Mouse (Mus musculus) forebrain, embryonic 13.5 days (tissue): ENCODE results near the gene Med11. TPM values are rescaled to one million over a fixed set of nuclear protein-coding genes. Genes with fewer than 3 reads are reported as not detected.
"Not testable (repeated sequence)": the region's sequence is repeated elsewhere in the genome, so short reads cannot be mapped to it uniquely, and the experiment has no call there.

Experiments
- ATAC-seq: fragments of 200-750 bp; cut with Nextera tagmentation; 2 replicates; pipeline ENCODE4 v1.8.0; 2017
- H3K27ac ChIP-seq: fragments of 300-500 bp; sonication (generic); 2 replicates; pipeline ENCODE4 v1.5.1; 2015; ENCODE audit warnings: inconsistent platforms, mild to moderate bottlenecking, moderate library complexity
- H3K27me3 ChIP-seq: fragments of 300-500 bp; sonication (generic); 2 replicates; pipeline ENCODE4 v1.6.1; 2015; ENCODE audit warnings: mild to moderate bottlenecking, inconsistent platforms
- H3K36me3 ChIP-seq: fragments of 300-500 bp; sonication (generic); 2 replicates; pipeline ENCODE4 v1.6.1; 2015; ENCODE audit warnings: mild to moderate bottlenecking, inconsistent platforms; ENCODE audit not compliant: poor library complexity, severe bottlenecking
- H3K4me1 ChIP-seq: fragments of 300-500 bp; sonication (generic); 2 replicates; pipeline ENCODE4 v1.6.1; 2015; ENCODE audit warnings: inconsistent platforms
- H3K4me2 ChIP-seq: fragments of 300-500 bp; sonication (generic); 2 replicates; pipeline ENCODE4 v1.6.1; 2015; ENCODE audit warnings: inconsistent platforms, mild to moderate bottlenecking, moderate library complexity
- H3K4me3 ChIP-seq: fragments of 300-500 bp; sonication (generic); 2 replicates; pipeline ENCODE4 v1.5.1; 2015; ENCODE audit warnings: mild to moderate bottlenecking, inconsistent platforms
- H3K9ac ChIP-seq: fragments of 300-500 bp; sonication (generic); 2 replicates; pipeline ENCODE4 v1.6.1; 2015; ENCODE audit warnings: mild to moderate bottlenecking, inconsistent platforms
- H3K9me3 ChIP-seq: fragments of 300-500 bp; sonication (generic); replicated peaks from 2 replicates; pipeline ENCODE4 v1.6.1; 2016; ENCODE audit warnings: inconsistent platforms
- WGBS: fragments of 180-500 bp; shearing (Covaris S2); methylation state at CpG from one replicate; pipeline ENCODE4 v1.1.7; 2015; 5-methylcytosine and 5-hydroxymethylcytosine counted together
- polyA plus RNA-seq: library from polyadenylated mRNA; unstranded; fragments of >200 nt; fragmentation: Nextera tagmentation; extraction: Ambion mirVana; gene quantifications from 2 replicates; pipeline ENCODE4 v1.2.1, GENCODE M21; 2015

Med11 gene
- polyA plus RNA-seq, 1 experiment from 2014 or later = 36.6 TPM

DNA sequence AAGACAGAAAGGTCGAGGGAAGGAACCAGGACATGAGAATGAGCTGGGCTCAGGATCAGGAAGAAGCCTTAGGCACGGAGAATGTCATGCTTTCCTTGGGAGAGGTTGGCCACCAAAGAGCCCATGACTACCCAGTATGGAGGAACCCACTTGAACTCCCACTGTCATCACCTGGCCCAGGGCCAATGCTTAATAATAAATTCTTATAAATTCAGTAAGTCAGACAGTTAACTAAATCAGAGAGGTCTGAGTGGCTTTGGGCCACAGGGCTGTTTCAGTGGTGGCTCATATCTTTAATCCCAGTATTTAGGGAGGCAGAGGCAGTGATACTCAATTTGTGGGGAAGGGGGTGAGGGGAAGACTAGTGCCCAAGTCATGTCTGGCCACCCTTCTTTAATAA lies 793 bp upstream of the Med11 start:
- no peak for ATAC-seq
- Histone ChIP-seq H3K27me3 (no peaks in the 10 kb centered on the region), H3K9ac (no peak overlapping the region), H3K4me1 (peaks cover 21% of the 10 kb centered on the region), H3K9me3 (no peaks in the 10 kb centered on the region), H3K4me2 (0 out of 2 replicates have a peak overlapping the region, but pooled peaks have one; percentile 71), H3K36me3 (peaks cover 11% of the 10 kb centered on the region), H3K4me3 (no peak overlapping the region), H3K27ac (no peak overlapping the region)
- 81% methylated on average over 2 of the region's 2 CpGs for WGBS

DNA sequence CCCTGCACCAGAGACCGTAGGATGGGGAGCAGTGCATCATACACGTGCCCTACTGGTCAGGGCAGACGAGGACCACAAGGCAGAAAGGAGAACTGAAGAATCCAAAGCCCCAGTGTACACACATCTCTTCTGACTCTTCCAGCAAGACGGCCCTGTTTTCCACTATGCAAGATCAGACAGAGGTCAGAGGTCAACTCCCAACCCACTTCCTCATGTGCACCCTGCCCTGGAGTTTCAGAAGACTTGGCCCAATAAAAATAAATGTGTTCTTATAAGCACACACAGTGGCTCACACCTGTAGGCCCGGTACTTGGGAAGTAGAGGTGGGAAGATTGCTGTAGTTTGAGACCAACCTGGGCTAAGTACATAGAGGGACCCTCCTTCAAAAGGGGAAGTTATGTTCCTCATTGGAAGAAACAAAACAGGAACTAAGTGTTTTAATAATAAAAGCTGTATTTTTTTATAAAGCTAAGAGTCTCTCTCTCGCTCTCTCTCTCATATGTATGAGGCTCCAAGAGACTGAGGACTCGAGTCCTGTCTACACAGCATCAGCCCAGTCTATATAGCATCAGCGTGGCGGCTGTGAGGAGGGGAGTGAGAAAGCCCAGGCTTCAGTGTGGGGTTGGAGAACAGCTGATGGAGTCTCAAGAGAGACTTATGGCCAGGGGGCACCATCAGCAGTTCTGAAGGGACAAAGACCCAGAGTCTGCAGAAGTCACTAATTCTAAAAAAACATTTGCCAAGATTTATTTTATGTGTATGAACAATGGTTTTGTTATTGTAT lies 1.7 kb downstream of the Med11 start:
- Histone ChIP-seq H3K36me3 (peaks cover 11% of the 10 kb centered on the region), H3K27me3 (peaks cover 5% of the 10 kb centered on the region), H3K27ac (no peak overlapping the region), H3K4me3 (no peak overlapping the region), H3K9ac (no peak overlapping the region), H3K4me2 (peak overlapping the region; percentile 71), H3K4me1 (peaks cover 21% of the 10 kb centered on the region), H3K9me3 (no peaks in the 10 kb centered on the region)
- 92% methylated on average over 9 of the region's 9 CpGs for WGBS
- ATAC-seq = no peak

DNA sequence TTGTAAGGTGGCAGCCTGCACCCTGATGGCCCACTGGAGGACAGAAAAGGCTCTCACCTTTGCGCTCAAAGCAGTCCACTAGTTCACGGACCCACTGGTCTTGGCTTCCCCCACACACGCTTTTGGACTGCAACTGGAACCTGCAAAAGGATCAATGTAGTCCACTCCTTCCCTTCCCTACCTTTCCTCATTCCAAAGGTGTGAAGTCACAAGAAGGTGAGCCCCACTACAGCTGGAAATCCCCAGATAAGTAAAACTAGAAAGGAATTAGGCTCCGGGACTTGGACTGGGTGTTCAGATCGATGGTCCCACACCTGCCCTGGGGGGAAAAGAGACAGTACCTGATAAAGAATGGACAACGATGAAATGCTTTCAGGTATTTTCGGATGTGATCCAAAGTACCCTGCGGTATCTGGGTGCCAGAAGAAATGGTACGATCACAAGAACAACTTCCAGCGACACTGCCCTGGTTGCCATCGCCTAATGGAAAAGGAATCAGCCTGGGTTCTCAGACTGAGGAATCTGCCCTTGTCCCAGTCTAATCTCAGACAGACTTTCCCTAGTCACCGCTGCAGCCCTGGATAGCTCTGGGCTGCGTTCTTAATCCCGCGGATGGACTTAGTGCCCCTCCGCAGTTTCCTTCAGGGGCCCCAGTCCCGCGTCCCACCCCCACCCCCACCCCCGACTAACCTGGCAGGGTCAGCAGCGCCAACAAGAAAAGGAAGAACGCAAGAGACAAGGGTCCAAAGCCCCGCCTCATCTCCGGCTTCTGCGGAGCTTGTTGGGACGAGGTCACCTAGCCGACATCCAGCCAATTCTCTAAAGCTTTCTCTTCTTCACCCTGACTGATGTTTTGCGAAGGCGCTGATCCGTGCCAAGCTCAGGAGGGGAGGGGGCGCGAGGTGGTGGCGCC lies 7.2 kb downstream of the Med11 start, which contains the start of gene Zmynd15:
TSS of gene Zmynd15 (plus strand) at position 746 of the 913 bp plus-strand sequence.
- H3K27me3 ChIP-seq = peaks cover 50% of the 10 kb centered on the region
- H3K4me1 ChIP-seq = peaks cover 10% of the 10 kb centered on the region
- H3K27ac ChIP-seq = no peak within 1 kb of the TSS
- peak within 1 kb of the TSS; percentile 41 for H3K4me3 ChIP-seq
- peak within 1 kb of the TSS; percentile 74 for H3K4me2 ChIP-seq
- WGBS = 20% methylated on average over 32 of the region's 32 CpGs
- H3K9me3 ChIP-seq = no peaks in the 10 kb centered on the region
- H3K36me3 ChIP-seq = peaks cover 6% of the 10 kb centered on the region
- no peak for ATAC-seq
- peak within 1 kb of the TSS; percentile 68 for H3K9ac ChIP-seq

DNA sequence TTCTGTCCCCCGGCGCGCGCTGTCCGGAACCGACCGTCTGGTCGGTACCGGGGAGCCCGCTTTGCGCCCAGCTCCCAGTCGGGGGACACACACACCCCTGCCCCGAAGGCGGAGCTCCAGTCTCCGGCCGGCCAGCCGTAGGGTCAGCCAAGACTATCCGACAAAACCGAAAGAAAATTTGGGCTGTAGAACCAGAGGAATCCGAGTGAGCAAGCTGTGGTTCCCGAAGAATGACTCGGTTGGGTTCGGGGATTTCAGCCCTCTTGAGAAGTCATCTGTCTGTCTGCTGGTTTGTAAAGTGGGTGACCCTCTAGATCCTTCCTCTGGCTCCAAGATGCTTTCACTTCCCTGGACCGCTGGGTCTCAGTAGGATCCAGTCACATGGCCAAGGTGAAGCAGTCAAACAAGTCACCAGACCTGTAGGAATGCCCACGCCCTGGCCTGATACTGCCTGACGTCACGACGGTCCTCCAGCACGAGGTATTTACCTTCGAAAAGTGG lies 7.9 kb downstream of the Med11 start, which contains the start of gene Cxcl16:
TSS of gene Cxcl16 (minus strand) at position 384 of the 501 bp plus-strand sequence.
- peaks cover 10% of the 10 kb centered on the region for H3K4me1 ChIP-seq
- WGBS = 5% methylated on average over 30 of the region's 30 CpGs
- H3K27me3 ChIP-seq = peaks cover 57% of the 10 kb centered on the region
- no peaks in the 10 kb centered on the region for H3K9me3 ChIP-seq
- peak within 1 kb of the TSS; percentile 74 for H3K4me2 ChIP-seq
- H3K4me3 ChIP-seq = peak within 1 kb of the TSS; percentile 41
- no peak for ATAC-seq
- H3K9ac ChIP-seq = peak within 1 kb of the TSS; percentile 68
- peaks cover 5% of the 10 kb centered on the region; the same call in 1 of the 2 replicates for H3K36me3 ChIP-seq
- H3K27ac ChIP-seq = no peak within 1 kb of the TSS

DNA sequence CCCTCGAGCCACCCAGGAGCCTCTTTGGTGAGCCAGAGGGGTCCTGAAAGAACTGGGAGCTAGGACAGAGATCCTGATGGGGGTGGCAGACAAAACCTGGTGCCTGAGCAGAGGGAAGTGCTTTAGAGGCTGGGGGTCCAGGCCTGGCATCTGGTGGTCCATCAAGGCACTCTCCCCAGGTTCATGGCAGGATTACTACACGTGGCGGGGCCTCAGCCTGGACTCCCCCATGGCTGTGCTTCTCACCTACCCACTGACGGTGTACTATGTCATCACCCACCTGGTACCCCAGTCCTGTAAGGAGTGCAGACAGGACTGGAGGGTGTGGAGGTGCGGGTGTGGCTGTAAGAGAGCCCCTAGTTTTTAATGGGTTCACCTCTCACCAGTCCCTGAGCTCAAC lies 12.3 kb downstream of the Med11 start:
- H3K4me2 ChIP-seq = no peak overlapping the region
- WGBS = 91% methylated on average over 5 of the region's 5 CpGs
- peaks cover 62% of the 10 kb centered on the region for H3K27me3 ChIP-seq
- H3K36me3 ChIP-seq = no peaks in the 10 kb centered on the region
- no peak overlapping the region for H3K4me3 ChIP-seq
- ATAC-seq = no peak
- no peak overlapping the region for H3K9ac ChIP-seq
- H3K9me3 ChIP-seq = no peaks in the 10 kb centered on the region
- peaks cover 22% of the 10 kb centered on the region for H3K4me1 ChIP-seq
- H3K27ac ChIP-seq = no peak overlapping the region

DNA sequence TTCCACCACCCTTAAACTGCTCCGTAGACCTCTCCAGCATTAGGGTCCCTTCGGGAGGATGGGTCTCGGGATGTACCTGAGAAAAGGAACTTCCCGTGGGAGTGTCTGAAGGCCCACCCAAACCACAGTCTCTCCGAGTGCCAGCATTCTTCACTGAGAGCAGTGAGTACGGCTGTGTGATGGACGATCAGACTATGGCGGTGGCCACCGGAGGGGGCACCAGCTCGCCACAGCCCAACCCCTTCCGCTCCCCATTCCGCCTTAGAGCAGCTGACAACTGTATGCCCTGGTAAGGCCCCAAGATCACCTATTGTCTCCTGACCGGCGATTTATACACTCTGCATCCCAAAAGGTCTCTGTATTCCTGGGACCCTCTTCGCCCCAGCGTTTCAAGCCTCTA lies 13.5 kb downstream of the Med11 start:
- no peak for ATAC-seq

DNA sequence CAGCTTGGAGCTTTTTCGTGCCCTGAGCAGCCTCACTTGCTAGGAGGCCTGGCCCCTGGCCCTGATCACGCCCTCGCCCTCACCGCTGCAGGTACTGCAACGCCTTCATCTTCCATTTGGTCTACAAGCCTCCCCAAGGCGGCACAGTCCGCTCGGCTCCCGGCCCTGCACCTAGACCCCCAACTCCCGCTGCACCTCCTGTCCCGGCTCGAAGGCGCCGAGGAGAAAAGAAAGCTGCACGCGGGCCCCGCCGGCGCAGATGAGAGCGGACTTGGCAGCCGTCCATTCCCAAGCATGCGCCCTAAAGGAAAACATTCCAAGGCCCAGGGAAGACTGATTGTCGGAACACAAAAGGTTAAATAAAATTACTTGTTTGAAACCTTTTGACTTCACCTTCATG lies 14.1 kb downstream of the Med11 start:
- peak overlapping the region; percentile 56 for H3K4me2 ChIP-seq
- H3K9me3 ChIP-seq = no peaks in the 10 kb centered on the region
- no peak overlapping the region for H3K27ac ChIP-seq
- ATAC-seq = no peak
- peak overlapping the region; percentile 62 for H3K9ac ChIP-seq
- H3K4me1 ChIP-seq = peaks cover 14% of the 10 kb centered on the region
- 5% methylated on average over 23 of the region's 23 CpGs for WGBS
- H3K27me3 ChIP-seq = peaks cover 43% of the 10 kb centered on the region
- peak overlapping the region; percentile 26 for H3K4me3 ChIP-seq
- H3K36me3 ChIP-seq = no peaks in the 10 kb centered on the region

More for the DNA sequence above, 13.5 kb downstream of the Med11 start:
- peak overlapping the region; percentile 45 for H3K9ac ChIP-seq
- H3K36me3 ChIP-seq = no peaks in the 10 kb centered on the region
- H3K9me3 ChIP-seq = no peaks in the 10 kb centered on the region
- H3K27ac ChIP-seq = no peak overlapping the region
- peaks cover 14% of the 10 kb centered on the region for H3K4me1 ChIP-seq
- 21% methylated on average over 16 of the region's 16 CpGs for WGBS
- H3K4me2 ChIP-seq = peak overlapping the region; percentile 56
- peaks cover 49% of the 10 kb centered on the region for H3K27me3 ChIP-seq
- H3K4me3 ChIP-seq = peak overlapping the region; percentile 26

DNA sequence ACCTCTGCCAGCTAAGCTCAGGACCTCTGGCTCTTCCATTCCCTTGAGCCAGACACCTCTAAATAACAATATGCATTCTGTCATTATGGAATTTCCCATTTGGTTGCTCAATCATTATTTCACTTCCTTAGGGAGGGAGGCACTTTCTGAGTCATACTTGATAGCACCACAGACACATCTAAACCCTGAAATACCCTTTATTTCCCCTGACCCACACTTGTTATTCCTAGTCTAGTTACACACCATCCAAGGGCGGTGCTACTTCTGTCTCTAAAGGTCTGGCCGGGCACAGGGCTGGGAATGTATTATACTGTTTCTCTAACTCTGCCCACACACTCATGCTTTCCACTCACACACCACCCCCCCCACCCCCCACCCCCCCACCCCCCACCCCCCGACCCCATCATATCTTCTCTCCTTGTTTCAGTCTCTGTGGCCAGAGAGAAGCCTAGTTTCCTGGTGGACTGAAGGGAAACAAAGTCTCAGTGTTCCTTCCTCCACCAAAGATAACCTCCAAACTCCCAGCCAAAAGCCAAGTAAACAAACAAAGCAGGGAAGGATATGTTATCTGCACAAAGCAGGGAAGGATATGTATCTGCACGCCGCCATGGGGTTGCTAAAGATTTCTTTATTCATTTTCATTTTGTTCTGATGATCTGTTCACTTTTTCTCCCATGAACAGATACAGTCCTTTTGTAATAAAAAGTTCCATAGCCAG lies 16.3 kb downstream of the Med11 start:
- H3K36me3 ChIP-seq = no peaks in the 10 kb centered on the region
- 89% methylated on average over 5 of the region's 5 CpGs for WGBS
- ATAC-seq = no peak
- H3K4me3 ChIP-seq = no peak overlapping the region
- H3K27ac ChIP-seq = no peak overlapping the region
- peaks cover 28% of the 10 kb centered on the region for H3K27me3 ChIP-seq
- no peaks in the 10 kb centered on the region for H3K9me3 ChIP-seq
- no peak overlapping the region for H3K4me2 ChIP-seq
- H3K4me1 ChIP-seq = peaks cover 14% of the 10 kb centered on the region
- no peak overlapping the region for H3K9ac ChIP-seq

DNA sequence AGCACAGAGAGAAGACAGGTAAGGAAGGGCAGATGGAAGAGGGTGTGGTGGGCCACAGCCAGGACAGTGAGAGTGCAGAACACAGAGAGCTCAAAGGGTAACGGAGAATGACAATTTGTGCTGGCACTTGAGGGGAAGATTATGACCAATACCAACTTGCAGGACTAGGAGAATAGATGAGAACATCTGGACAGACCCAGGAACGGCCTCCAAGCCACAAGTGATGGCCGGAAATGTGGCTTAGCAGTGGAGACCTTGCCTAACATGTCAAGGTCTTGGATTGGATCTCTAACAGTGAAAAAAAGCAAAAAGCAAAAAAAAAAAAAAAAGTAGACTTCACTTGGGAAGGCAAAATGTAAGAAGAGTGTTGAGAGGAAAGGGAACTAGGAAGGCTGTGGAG lies 18.0 kb downstream of the Med11 start:
- no peak overlapping the region for H3K4me2 ChIP-seq
- H3K27me3 ChIP-seq = peaks cover 14% of the 10 kb centered on the region
- peaks cover 14% of the 10 kb centered on the region for H3K4me1 ChIP-seq
- 87% methylated on average over 3 of the region's 3 CpGs for WGBS
- ATAC-seq = no peak
- H3K9me3 ChIP-seq = no peaks in the 10 kb centered on the region
- no peak overlapping the region for H3K9ac ChIP-seq
- H3K4me3 ChIP-seq = no peak overlapping the region
- no peaks in the 10 kb centered on the region for H3K36me3 ChIP-seq
- H3K27ac ChIP-seq = no peak overlapping the region

DNA sequence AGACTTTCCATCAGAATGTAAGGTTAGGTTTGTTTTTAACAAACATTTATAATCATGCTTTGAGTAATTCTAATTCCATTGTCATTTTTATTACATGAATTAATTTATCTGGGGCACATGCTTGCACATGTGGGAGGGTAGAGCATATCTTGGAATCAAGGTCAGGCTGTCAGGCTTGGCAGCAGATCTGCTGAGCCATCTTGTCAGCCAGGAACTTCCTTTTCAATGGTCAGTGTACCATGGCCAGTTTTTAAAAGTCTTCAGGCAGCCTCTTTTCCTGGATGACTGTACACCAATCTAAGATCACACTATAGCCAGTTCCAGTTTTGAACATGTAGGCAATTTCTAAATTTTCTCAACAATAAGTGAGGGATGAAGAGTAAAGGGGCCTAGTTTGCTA lies 21.0 kb downstream of the Med11 start:
- Histone ChIP-seq H3K9me3 (no peaks in the 10 kb centered on the region), H3K36me3 (no peaks in the 10 kb centered on the region), H3K9ac (no peak overlapping the region), H3K27ac (no peak overlapping the region), H3K4me1 (no peaks in the 10 kb centered on the region), H3K27me3 (no peaks in the 10 kb centered on the region), H3K4me2 (no peak overlapping the region), H3K4me3 (no peak overlapping the region)
- no peak for ATAC-seq

DNA sequence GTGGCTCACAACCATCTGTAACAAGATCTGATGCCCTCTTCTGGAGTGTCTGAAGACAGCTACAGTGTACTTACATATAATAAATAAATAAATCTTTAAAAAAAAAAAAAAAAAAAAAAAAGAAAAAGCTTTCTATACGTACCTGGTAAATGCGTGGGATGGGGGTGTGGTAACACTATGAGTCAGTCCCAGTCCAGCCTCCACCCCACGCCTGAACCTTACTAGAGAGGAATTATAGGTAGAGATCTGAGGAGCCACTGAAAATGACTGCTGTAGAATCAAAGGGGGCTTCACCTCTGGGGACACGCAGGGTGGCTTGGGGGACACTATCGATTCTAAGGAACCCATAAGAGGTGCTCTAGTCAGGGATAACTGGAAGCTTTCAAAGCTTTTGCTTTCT lies 21.6 kb downstream of the Med11 start:
- H3K4me2 ChIP-seq, H3K36me3 ChIP-seq, H3K9me3 ChIP-seq, H3K9ac ChIP-seq, H3K27ac ChIP-seq, ATAC-seq, H3K4me1 ChIP-seq, H3K4me3 ChIP-seq, H3K27me3 ChIP-seq: not testable (repeated sequence)
- 93% methylated on average over 5 of the region's 5 CpGs for WGBS
